8 mouse cellular contexts compared by ENCODE assay signal in the genomic region with DNA sequence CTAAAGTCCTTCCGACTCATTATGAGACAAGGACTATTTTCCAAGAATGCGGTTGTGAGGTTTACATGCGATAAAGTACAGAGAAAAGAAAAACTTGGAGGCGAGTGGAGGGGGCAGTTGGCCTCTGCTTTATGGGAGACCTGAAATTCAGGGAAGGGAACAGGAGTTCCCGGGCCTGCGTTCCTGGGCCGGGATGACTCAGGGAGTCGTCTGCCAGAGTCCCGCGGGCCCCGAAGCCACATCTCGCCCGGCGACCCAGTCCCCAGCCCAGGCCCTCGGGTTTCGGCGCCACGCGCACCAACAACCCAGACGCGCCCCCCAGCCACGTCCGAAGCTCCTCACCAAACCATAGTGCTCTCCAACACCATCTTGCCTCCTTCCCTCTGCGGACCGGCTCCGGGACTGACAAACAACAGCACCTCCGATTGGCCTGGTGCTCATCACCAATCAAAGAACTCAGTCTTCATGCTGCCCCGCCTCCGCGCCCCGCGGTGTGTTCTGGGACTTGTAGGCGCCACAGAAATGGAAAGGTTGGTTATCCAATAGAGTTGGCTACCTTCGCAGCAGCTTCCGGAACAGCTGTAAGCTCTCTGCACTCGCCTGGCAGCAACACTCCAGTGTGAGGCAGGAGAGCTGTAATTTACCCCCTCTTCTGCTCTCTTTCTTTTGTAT. TPM values are rescaled to one million over a fixed set of nuclear protein-coding genes. Genes with fewer than 3 reads are reported as not detected.
DNase-seq lines count a peak whose midpoint lies in the region; ATAC-seq and TF ChIP-seq lines count a peak whose summit lies in the region.

Gene Psmd4 (minus strand): TSS at position 449 of the 672 bp plus-strand sequence.

- peaks cover 8% of the 10 kb centered on the region; the same call in 1 of the 2 replicates for H3K36me3 ChIP-seq in embryonic facial prominence, embryonic 15.5 days
- H3K36me3 ChIP-seq in limb, embryonic 14.5 days (ENCODE audit: control insufficient read depth, insufficient read depth, low read length), result peaks cover 9% of the 10 kb centered on the region; the same call in 1 of the 2 replicates
- H3K36me3 ChIP-seq in midbrain, postnatal 0 days (ENCODE audit: insufficient read depth, low read length), result peaks cover 7% of the 10 kb centered on the region; the same call in 1 of the 2 replicates

- H3K4me1 ChIP-seq in bone marrow, adult 2 months (ENCODE audit: control insufficient read depth, insufficient read depth, low read length), result peaks cover 2% of the 10 kb centered on the region; the same call in 1 of the 2 replicates
- H3K4me1 ChIP-seq in embryonic facial prominence, embryonic 15.5 days, result peaks cover 8% of the 10 kb centered on the region
- peaks cover 6% of the 10 kb centered on the region; the same call in 1 of the 2 replicates for H3K4me1 ChIP-seq in limb, embryonic 14.5 days (ENCODE audit: control insufficient read depth, insufficient read depth, low read length)
- H3K4me1 ChIP-seq in midbrain, postnatal 0 days (ENCODE audit: insufficient read depth, low read length), result no peaks in the 10 kb centered on the region; the same call in 1 of the 2 replicates

- under 1% methylated on average over 36 of the region's 36 CpGs for WGBS in bone marrow, adult 2 months
- under 1% methylated on average over 36 of the region's 36 CpGs for WGBS in embryonic facial prominence, embryonic 15.5 days
- WGBS in limb, embryonic 14.5 days, result 1% methylated on average over 32 of the region's 36 CpGs
- under 1% methylated on average over 34 of the region's 36 CpGs for WGBS in midbrain, postnatal 0 days

- TF ChIP-seq POLR2A in bone marrow, adult 2 months (IDR thresholded peaks at IDR 0.05; ENCODE audit: borderline replicate concordance, control insufficient read depth, low read depth, low read length), result peak; percentile 84
- peak; percentile 90; the same call in 1 of the 2 replicates for TF ChIP-seq POLR2A in limb, embryonic 14.5 days (IDR thresholded peaks at IDR 0.05; ENCODE audit: borderline replicate concordance, extremely low read depth, insufficient read depth, insufficient read length)

- TF ChIP-seq CTCF in bone marrow, adult 2 months (IDR thresholded peaks at IDR 0.05; ENCODE audit: control insufficient read depth, insufficient read depth, low read length), result no peak
- no peak for TF ChIP-seq CTCF in midbrain, postnatal 0 days (IDR thresholded peaks at IDR 0.05)

- no peaks in the 10 kb centered on the region for H3K9me3 ChIP-seq in embryonic facial prominence, embryonic 15.5 days (replicated peaks)
- H3K9me3 ChIP-seq in limb, embryonic 14.5 days (ENCODE audit: control insufficient read depth, low read length), result no peaks in the 10 kb centered on the region
- H3K9me3 ChIP-seq in midbrain, postnatal 0 days (ENCODE audit: low read length), result no peaks in the 10 kb centered on the region

- peak within 1 kb of the TSS; percentile 77 for H3K9ac ChIP-seq in embryonic facial prominence, embryonic 15.5 days
- H3K9ac ChIP-seq in limb, embryonic 14.5 days (ENCODE audit: low read depth, low read length, severe bottlenecking), result peak within 1 kb of the TSS; percentile 77
- H3K9ac ChIP-seq in midbrain, postnatal 0 days (replicated peaks; ENCODE audit: low read length, poor library complexity, severe bottlenecking), result peak within 1 kb of the TSS; percentile 80

- peak within 1 kb of the TSS; percentile 60 for H3K4me2 ChIP-seq in embryonic facial prominence, embryonic 15.5 days (replicated peaks)
- H3K4me2 ChIP-seq in limb, embryonic 14.5 days (replicated peaks; ENCODE audit: low read depth, low read length, severe bottlenecking), result peak within 1 kb of the TSS; percentile 68
- peak within 1 kb of the TSS; percentile 69 for H3K4me2 ChIP-seq in midbrain, postnatal 0 days (ENCODE audit: low read depth, low read length, poor library complexity, severe bottlenecking)

- H3K27me3 ChIP-seq in embryonic facial prominence, embryonic 15.5 days, result no peaks in the 10 kb centered on the region
- no peaks in the 10 kb centered on the region for H3K27me3 ChIP-seq in limb, embryonic 14.5 days (ENCODE audit: control insufficient read depth, insufficient read depth, low read length)
- no peaks in the 10 kb centered on the region for H3K27me3 ChIP-seq in midbrain, postnatal 0 days (ENCODE audit: insufficient read depth, low read length)

- ATAC-seq in embryonic facial prominence, embryonic 15.5 days (ENCODE audit: insufficient number of reproducible peaks, low FRiP score, low TSS enrichment, low read depth), result peak; percentile 99
- ATAC-seq in limb, embryonic 14.5 days (ENCODE audit: low FRiP score, low read depth), result peak; percentile 99
- peak; percentile 99 for ATAC-seq in midbrain, postnatal 0 days (ENCODE audit: low FRiP score)

- H3K4me3 ChIP-seq in bone marrow, adult 2 months (replicated peaks; ENCODE audit: control insufficient read depth, low read depth, low read length), result peak within 1 kb of the TSS; percentile 95
- peak within 1 kb of the TSS; percentile 96 for H3K4me3 ChIP-seq in embryonic facial prominence, embryonic 15.5 days (replicated peaks)
- peak within 1 kb of the TSS; percentile 75 for H3K4me3 ChIP-seq in limb, embryonic 14.5 days (replicated peaks; ENCODE audit: low read length)
- peak within 1 kb of the TSS; percentile 73 for H3K4me3 ChIP-seq in midbrain, postnatal 0 days (ENCODE audit: low read depth, low read length)

- H3K27ac ChIP-seq in bone marrow, adult 2 months (ENCODE audit: control insufficient read depth, insufficient read depth, low read depth, low read length, poor library complexity), result peak within 1 kb of the TSS; percentile 75
- peak within 1 kb of the TSS; percentile 73 for H3K27ac ChIP-seq in embryonic facial prominence, embryonic 15.5 days (replicated peaks)
- H3K27ac ChIP-seq in limb, embryonic 14.5 days (replicated peaks; ENCODE audit: low read depth, low read length), result peak within 1 kb of the TSS; percentile 49; the same call in 1 of the 2 replicates
- H3K27ac ChIP-seq in midbrain, postnatal 0 days (ENCODE audit: low read depth, low read length), result peak within 1 kb of the TSS; percentile 75

- peak; percentile 98 for DNase-seq in 416B (ENCODE audit: low read depth)
- peak; percentile 98 for DNase-seq in heart, adult 8-10 months (ENCODE audit: low spot score)
- peak; percentile 99 for DNase-seq in kidney, adult 9 months
- DNase-seq in limb, embryonic 14.5 days (ENCODE audit: low spot score), result peak; percentile 98
- peak; percentile 98 for DNase-seq in midbrain, postnatal 0 days (ENCODE audit: low spot score)
- DNase-seq in spleen, postnatal 14 days (ENCODE audit: low spot score in 2 of 2), result peak; percentile 92 to 97

RNA-seq across cellular contexts. Expression of gene Psmd4, which starts in this region (rescaled TPM):
- polyA plus RNA-seq in bone marrow, adult 2 months (2011; ENCODE audit: insufficient read depth, insufficient read length, low replicate concordance, missing spikeins), result 288 and 328 TPM in 2 replicates
- polyA plus RNA-seq in embryonic facial prominence, embryonic 15.5 days (2015; fragmentation: Nextera tagmentation; extraction: Ambion mirVana), result 265 and 267 TPM in 2 replicates
- 100 to 1,000 TPM; 124 to 149 (median 127) TPM for total RNA-seq in heart, adult 8-10 months (2022)
- polyA plus RNA-seq in limb, embryonic 14.5 days (2012; rRNA removed), result 249 and 282 TPM in 2 replicates
- 258 and 280 TPM in 2 replicates for polyA plus RNA-seq in limb, embryonic 14.5 days (2014; fragmentation: Nextera tagmentation; extraction: Ambion mirVana)
- total RNA-seq in midbrain, postnatal 0 days (2014; rRNA removed), result 179 and 200 TPM in 2 replicates
- polyA plus RNA-seq in midbrain, postnatal 0 days (2015; fragmentation: Nextera tagmentation; extraction: Ambion mirVana), result 262 and 267 TPM in 2 replicates

Comparison
In these comparisons a context has a peak if more than half of its experiments do, and no peak if none do; other contexts are left out.
1. Peak in every context shown above with its lines: DNase-seq, ATAC-seq, H3K4me3 ChIP-seq and H3K27ac ChIP-seq.